Mouse (Mus musculus) bone marrow macrophage, adult 2 months (primary cell): ENCODE measurements around the gene Cyb5r4. TPM values are rescaled to one million over a fixed set of nuclear protein-coding genes. Genes with fewer than 3 reads are reported as not detected.
"Not testable (repeated sequence)": the region's sequence is repeated elsewhere in the genome, so short reads cannot be mapped to it uniquely, and the experiment has no call there.

Experiments
- H3K27ac ChIP-seq: 2 replicates; pipeline ENCODE4 v1.5.1; 2012; ENCODE audit warnings: low read depth, low read length; ENCODE audit not compliant: insufficient read depth
- H3K4me1 ChIP-seq: 2 replicates; pipeline ENCODE4 v1.6.1; 2012; ENCODE audit warnings: low read length; ENCODE audit not compliant: control insufficient read depth, insufficient read depth
- H3K4me3 ChIP-seq: 2 replicates; pipeline ENCODE4 v1.5.1; 2012; ENCODE audit warnings: mild to moderate bottlenecking, low read length, moderate library complexity; ENCODE audit not compliant: insufficient read depth
- CTCF ChIP-seq: IDR thresholded peaks from 2 replicates; pipeline ENCODE4 v1.5.1; 2012; ENCODE audit warnings: low read depth, mild to moderate bottlenecking, low read length, moderate library complexity
- POLR2A ChIP-seq: IDR thresholded peaks from 2 replicates; pipeline ENCODE4 v1.6.1; 2012; ENCODE audit warnings: mild to moderate bottlenecking, low read depth, low read length, borderline replicate concordance
- polyA plus RNA-seq: library from polyadenylated mRNA; stranded (reverse); fragments of >200 nt; gene quantifications from 2 replicates; pipeline ENCODE4 v1.2.4, GENCODE M21; 2012; ENCODE audit not compliant: missing spikeins, insufficient read depth, insufficient read length

Gene Cyb5r4
- polyA plus RNA-seq, 1 experiment = 109 TPM

DNA sequence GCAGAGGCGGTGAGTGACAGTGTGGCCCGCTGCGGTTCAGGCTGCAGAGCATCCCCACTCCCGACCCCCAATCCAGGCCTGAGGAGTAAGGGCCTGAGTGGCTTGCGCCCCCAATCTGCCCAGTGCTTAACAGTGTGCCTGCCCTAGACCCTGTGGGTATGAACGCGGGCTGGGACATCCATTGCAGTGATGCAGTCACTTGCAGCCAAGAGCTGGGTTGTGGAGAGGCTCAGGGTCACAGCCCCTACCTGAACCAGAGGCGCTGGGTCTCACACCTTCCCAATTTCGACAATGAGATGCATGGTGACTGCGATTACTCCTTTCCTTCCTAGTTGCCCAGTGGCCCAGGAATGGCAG, 5.9 kb upstream of the Cyb5r4 start:
- Histone ChIP-seq H3K4me1 (peaks cover 2% of the 10 kb centered on the region; the same call in 1 of the 2 replicates), H3K27ac (no peak overlapping the region), H3K4me3 (peak overlapping the region; percentile 59)
- no peak for TF ChIP-seq POLR2A
- no peak for TF ChIP-seq CTCF

DNA sequence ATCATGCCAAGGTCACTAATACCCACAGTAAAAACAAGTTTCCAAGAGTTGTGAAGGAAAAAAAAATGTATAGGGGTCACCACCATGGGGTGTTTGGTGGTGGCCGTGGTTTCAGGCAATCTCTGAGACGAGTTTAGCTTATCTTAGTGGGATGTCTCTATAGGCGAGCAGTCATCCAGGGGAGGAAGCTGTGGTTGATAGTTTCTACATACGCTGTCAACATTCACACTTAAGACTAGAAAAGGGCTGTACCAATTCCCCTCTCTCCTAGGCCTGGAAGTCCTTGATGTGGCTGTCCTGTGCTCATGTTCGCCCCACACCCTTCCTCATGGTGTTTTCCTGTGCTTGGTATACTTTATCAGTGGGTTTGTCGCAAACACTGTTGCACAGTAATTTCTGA, 4.0 kb downstream of the Cyb5r4 start:
- Histone ChIP-seq H3K4me3 (no peak overlapping the region), H3K27ac (no peak overlapping the region), H3K4me1 (peaks cover 12% of the 10 kb centered on the region)
- no peak for TF ChIP-seq CTCF
- no peak for TF ChIP-seq POLR2A

DNA sequence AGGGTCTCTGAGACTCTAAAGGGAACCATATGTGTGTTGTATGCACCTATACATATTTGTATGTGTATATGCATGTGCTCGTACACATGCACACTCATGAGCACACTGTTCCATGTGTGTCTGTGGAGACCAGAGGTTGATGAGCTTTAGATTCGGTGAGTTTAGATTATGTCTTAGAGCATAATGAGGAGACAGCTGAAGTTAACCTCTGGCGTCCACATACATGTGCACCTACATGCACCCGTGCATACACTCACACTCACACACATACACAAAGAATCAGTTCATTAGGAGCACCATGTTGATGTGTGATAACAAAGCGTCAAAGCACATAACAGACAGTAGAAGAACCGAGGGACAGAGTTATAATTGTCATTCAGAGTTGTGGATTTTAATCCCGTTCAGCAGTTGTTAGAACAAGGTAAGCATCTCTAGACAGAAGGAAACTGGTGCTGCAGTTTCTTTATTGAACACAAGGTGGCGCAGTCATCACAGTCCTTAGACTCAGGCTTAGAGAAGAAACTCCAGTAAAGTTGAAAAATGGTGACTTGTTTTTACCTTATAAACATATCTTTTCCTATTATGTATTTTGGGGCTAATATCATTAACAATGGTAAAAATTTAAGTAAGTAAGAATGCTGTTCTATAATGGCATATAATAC, 5.7 kb downstream of the Cyb5r4 start:
- Histone ChIP-seq H3K27ac (no peak overlapping the region), H3K4me3 (no peak overlapping the region), H3K4me1 (peaks cover 10% of the 10 kb centered on the region)
- TF ChIP-seq POLR2A (no peak), CTCF (no peak)

DNA sequence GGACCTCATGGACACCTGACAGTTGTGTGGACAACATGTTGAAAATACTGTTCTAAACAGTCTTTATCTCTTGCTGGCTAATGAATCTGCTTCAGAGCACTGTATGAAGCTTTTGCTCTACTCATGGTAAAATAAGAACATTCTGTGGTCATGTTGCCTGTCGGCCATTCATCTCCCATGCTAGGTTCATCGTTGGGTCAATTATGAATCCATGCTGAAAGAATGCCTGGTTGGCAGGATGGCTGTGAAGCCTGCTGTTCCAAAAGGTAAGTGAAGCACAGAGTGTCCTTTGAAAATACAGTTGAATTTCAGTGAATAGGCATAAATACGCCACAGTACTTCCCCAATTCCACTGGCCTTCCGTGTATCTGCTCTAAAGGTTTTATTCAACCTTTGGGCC, 10.4 kb downstream of the Cyb5r4 start:
- Histone ChIP-seq H3K4me3 (no peak overlapping the region), H3K4me1 (no peaks in the 10 kb centered on the region), H3K27ac (no peak overlapping the region)
- no peak for TF ChIP-seq CTCF
- no peak for TF ChIP-seq POLR2A

DNA sequence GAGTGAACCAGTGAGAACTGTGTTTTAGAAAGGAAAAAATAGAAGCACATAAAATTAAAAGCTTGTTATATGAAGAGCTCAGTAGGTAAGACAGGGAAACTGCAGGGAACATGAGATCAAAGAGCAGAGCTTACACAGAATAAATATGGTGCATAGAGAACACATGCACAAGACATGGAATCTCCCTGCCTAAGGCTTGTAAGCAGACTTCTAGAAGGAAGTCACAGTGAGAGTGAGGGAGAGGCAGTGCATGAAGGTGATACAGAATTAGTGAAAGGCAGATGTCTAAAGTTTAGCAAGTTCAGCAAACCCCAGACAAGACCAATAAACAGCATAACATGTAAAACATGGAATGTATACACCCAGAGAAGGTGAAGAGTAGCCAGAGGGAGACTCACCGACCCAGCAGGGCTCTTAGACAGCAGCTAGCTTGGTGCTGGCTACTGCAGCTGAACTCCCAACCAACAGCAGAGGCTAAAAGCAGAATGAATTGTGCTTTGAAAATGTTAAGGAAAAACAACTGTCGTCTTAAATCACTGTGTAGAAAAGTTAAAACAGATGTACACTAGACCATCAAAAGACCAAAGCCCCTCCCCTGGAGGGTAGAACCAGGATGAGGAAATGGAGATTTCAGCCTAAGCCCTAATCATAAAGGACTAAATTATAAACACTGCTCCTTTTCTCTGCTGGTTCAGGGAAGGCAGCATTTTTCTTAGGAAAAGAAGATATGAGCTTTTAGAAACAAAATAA, 13.2 kb downstream of the Cyb5r4 start:
- no peaks in the 10 kb centered on the region for H3K4me1 ChIP-seq
- no peak overlapping the region for H3K27ac ChIP-seq
- H3K4me3 ChIP-seq = no peak overlapping the region
- TF ChIP-seq POLR2A (no peak), CTCF (no peak)

DNA sequence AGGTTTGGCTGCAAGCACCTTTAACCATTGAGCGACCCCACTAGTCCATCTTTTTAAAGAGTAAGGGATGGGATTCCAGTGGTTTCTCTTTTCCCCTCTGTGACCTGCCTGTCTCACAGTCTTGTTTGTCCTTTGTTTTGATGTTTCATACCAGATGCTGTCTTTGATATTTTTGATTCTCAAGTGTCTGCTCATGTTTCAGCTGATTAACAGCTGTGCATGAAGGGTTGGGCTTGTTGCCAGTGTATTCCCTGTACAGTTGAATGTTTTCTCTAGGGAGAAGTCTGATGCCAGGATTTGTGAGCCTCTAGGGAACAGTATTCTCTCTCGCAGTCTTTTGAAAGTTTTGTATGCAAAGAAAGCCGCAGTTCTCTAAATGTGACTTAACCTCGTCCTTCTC, 27.6 kb downstream of the Cyb5r4 start:
- H3K4me1 ChIP-seq = no peaks in the 10 kb centered on the region
- TF ChIP-seq CTCF (no peak), POLR2A (no peak)
- no peak overlapping the region for H3K4me3 ChIP-seq
- no peak overlapping the region for H3K27ac ChIP-seq

DNA sequence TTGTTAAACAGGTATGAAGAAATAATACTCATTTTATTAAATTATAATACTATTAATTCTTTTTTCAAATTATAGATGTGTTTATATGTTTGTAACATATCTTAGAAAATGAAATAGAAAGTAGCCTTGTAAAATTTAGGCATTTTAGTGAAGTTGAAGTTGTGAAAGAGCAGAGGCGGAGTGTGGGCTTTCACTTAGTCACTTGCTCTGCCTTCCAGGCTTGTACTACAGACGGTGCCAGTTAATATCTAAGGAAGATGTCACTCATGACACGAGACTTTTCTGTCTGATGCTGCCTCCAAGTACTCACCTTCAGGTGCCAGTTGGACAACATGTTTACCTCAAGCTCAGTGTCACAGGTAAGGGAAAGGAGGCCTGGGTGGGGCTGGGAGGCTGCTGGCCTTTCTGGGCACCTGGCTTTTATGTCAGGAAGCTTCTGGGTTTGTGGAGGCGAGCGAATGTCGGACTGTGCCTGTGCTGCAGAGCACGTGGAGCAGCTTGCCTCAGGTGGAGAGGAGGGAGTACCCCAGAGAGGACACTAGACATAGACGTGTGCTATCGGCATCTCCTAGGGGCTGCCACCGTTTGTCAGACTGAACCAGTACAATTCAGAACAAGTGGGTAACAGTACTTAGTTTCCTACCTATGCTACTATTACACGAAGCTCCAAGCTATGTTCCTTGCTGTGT, 33.9 kb downstream of the Cyb5r4 start:
- TF ChIP-seq CTCF (no peak), POLR2A (no peak)
- no peaks in the 10 kb centered on the region for H3K4me1 ChIP-seq
- no peak overlapping the region for H3K27ac ChIP-seq

DNA sequence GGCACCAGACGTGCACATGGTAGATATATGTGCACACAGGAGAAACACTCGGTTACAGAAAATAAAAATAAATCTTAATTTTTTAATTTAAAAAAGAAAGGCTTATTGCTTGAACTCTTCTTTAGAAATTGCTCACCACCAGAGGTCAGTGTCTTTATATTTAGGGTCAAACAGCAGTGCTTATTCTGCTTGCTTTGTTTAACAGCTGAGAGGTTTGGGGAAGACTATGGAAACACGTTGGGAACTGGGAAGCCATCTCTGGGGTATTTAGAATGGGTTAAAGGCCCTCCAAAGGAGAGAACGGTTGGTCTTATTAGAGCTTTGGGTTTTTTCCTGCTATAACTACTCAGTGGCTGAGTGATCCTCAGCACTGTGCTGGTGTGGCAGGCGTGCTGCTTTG, 40.5 kb downstream of the Cyb5r4 start:
- Histone ChIP-seq H3K4me1 (peaks cover 6% of the 10 kb centered on the region), H3K4me3 (no peak overlapping the region), H3K27ac (no peak overlapping the region)
- TF ChIP-seq CTCF = no peak
- TF ChIP-seq POLR2A = no peak

More for the DNA sequence above, 33.9 kb downstream of the Cyb5r4 start:
- H3K4me3 ChIP-seq = no peak overlapping the region

DNA sequence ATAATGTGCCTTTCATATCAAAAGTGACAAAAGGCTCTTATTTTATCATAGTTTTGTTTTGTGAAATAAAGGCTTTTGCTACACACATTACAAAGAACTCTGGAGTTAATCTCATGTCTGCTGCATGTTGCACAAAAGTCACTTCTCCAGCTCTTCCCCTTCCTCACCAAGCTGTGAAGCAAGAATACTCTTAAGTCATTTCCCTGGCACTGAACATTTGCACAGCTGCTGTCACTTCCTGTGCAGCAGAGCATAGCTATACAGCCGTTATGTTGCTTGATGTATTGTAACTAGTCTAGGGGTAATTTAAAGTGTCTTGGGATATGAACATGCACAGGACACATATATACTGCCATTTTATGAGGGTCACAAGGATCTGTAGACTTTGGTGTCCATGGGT, 46.3 kb downstream of the Cyb5r4 start:
- Histone ChIP-seq H3K4me3 (no peak overlapping the region), H3K27ac (no peak overlapping the region), H3K4me1 (peaks cover 6% of the 10 kb centered on the region; the same call in 1 of the 2 replicates)
- TF ChIP-seq POLR2A = no peak
- no peak for TF ChIP-seq CTCF

DNA sequence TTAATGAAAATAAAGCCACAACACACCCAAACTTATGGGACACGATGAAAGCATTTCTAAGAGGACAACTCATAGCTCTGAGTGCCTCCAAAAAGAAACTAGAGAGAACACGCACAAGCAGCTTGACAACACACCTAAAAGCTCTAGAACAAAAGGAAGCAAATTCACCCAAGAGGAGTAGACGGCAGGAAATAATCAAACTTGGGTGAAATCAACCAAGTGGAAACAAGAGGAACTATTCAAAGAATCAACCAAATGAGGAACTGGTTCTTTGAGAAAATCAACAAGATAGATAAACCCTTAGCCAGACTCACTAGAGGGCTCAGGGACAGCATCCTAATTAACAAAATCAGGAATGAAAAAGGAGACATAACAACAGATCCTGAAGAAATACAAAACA, 49.8 kb downstream of the Cyb5r4 start:
- not testable (repeated sequence) for H3K4me1 ChIP-seq, H3K4me3 ChIP-seq

More for the DNA sequence above, 49.8 kb downstream of the Cyb5r4 start:
- H3K27ac ChIP-seq = not testable (repeated sequence)
